In the genomic region with DNA sequence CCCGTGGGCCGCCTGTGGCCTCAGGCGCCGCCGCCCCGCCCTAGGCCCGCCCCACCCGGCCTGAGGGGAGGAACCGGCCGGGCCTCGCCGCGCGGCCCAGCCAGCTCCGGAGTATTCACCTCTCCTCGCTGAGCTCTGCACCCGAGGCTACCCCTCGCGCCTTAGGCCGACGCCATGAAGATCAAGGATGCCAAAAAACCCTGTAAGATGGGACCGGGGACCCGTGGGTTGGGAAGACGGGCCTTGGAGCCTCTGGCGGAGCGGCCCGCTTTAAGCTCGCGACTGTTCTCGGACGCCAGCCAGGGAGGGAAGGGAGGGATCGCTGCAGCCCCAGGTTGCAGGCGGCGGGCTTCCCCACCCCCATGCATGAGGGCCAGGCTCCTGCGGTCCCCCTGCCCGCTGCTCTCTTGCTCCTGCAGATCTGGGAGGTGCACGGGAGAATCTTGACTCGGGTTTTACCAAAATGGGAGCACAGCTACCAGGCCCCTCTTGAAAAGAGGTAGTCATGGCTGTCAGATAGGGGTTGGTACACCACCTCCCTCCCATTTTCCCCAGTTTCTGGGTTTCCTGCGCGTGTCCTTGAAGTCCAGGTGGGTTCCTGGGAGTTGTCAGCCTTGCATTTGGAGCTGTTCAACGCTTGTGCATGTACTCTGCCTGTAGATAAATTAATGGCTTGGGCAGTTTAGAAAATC, we compare ENCODE assay signal across 8 mouse cellular contexts. TPM values are rescaled to one million over a fixed set of nuclear protein-coding genes. Genes with fewer than 3 reads are reported as not detected.
DNase-seq lines count a peak whose midpoint lies in the region; ATAC-seq and TF ChIP-seq lines count a peak whose summit lies in the region.

No protein-coding gene starts in this region.

- DNase-seq in embryo, embryonic 10 days (ENCODE audit: low spot score), result peak; percentile 61
- DNase-seq in embryo, embryonic 9.5 days (ENCODE audit: extremely low spot score), result no peak
- DNase-seq in brain, embryonic 18.5 days (ENCODE audit: low read depth, low spot score), result peak; percentile 46
- DNase-seq in forebrain, embryonic 11.5 days (ENCODE audit: low spot score), result peak; percentile 84
- DNase-seq in layer of hippocampus, adult 2 months (ENCODE audit: low spot score in 2 of 2), result peak; percentile 51 to 52
- peak; percentile 85 for DNase-seq in lung, postnatal 0 days (ENCODE audit: low spot score)
- DNase-seq in right cerebral cortex, postnatal 14 days, result peak; percentile 72

- peak overlapping the region; percentile 89 for H3K27ac ChIP-seq in forebrain, embryonic 11.5 days (ENCODE audit: low read depth, low read length)
- peak overlapping the region; percentile 91 for H3K27ac ChIP-seq in heart, embryonic 15.5 days
- H3K27ac ChIP-seq in layer of hippocampus, adult 2 months, result peak overlapping the region; percentile 97
- H3K27ac ChIP-seq in lung, postnatal 0 days (ENCODE audit: low read length), result peak overlapping the region; percentile 90

- peak overlapping the region; percentile 99 for H3K9ac ChIP-seq in forebrain, embryonic 11.5 days (ENCODE audit: low read length)
- peak overlapping the region; percentile 86 for H3K9ac ChIP-seq in heart, embryonic 15.5 days
- H3K9ac ChIP-seq in lung, postnatal 0 days (replicated peaks; ENCODE audit: low read depth), result peak overlapping the region; percentile 91

- peaks cover 6% of the 10 kb centered on the region for H3K36me3 ChIP-seq in forebrain, embryonic 11.5 days (ENCODE audit: control insufficient read depth, insufficient read depth, low read length)
- no peaks in the 10 kb centered on the region; the same call in 1 of the 2 replicates for H3K36me3 ChIP-seq in heart, embryonic 15.5 days
- H3K36me3 ChIP-seq in lung, postnatal 0 days (ENCODE audit: insufficient read depth, low read length), result no peaks in the 10 kb centered on the region

- H3K9me3 ChIP-seq in forebrain, embryonic 11.5 days (ENCODE audit: control insufficient read depth, low read length), result no peaks in the 10 kb centered on the region
- H3K9me3 ChIP-seq in heart, embryonic 15.5 days (replicated peaks), result no peaks in the 10 kb centered on the region
- H3K9me3 ChIP-seq in lung, postnatal 0 days (ENCODE audit: low read length), result no peaks in the 10 kb centered on the region

- no peaks in the 10 kb centered on the region for H3K27me3 ChIP-seq in forebrain, embryonic 11.5 days (ENCODE audit: control insufficient read depth, insufficient read depth, low read length)
- H3K27me3 ChIP-seq in heart, embryonic 15.5 days, result no peaks in the 10 kb centered on the region
- H3K27me3 ChIP-seq in lung, postnatal 0 days (replicated peaks; ENCODE audit: insufficient read depth, low read length), result no peaks in the 10 kb centered on the region

- WGBS in forebrain, embryonic 11.5 days, result under 1% methylated on average over 37 of the region's 41 CpGs
- WGBS in heart, embryonic 15.5 days, result under 1% methylated on average over 40 of the region's 41 CpGs
- WGBS in lung, postnatal 0 days, result 2% methylated on average over 36 of the region's 41 CpGs

- no peak for TF ChIP-seq EP300 in lung, postnatal 0 days (IDR thresholded peaks at IDR 0.05)

- peaks cover 4% of the 10 kb centered on the region; the same call in 1 of the 2 replicates for H3K4me1 ChIP-seq in forebrain, embryonic 11.5 days (replicated peaks; ENCODE audit: control insufficient read depth, insufficient read depth, low read length)
- H3K4me1 ChIP-seq in heart, embryonic 15.5 days (replicated peaks), result peaks cover 10% of the 10 kb centered on the region
- H3K4me1 ChIP-seq in lung, postnatal 0 days (ENCODE audit: insufficient read depth, low read depth, low read length), result peaks cover 11% of the 10 kb centered on the region

- no peak for TF ChIP-seq CTCF in layer of hippocampus, adult 2 months (conservative IDR thresholded peaks at IDR 0.05)
- no peak for TF ChIP-seq CTCF in lung, postnatal 0 days (IDR thresholded peaks at IDR 0.05)

- ATAC-seq in forebrain, embryonic 11.5 days (replicated peaks; ENCODE audit: low FRiP score), result peak; percentile 88
- ATAC-seq in heart, embryonic 15.5 days (replicated peaks; ENCODE audit: insufficient number of reproducible peaks, insufficient read depth, low FRiP score, low read depth), result peak; percentile 91
- ATAC-seq in lung, postnatal 0 days, result peak; percentile 90

- H3K4me3 ChIP-seq in forebrain, embryonic 11.5 days (ENCODE audit: low read depth, low read length), result peak overlapping the region; percentile 67
- peak overlapping the region; percentile 70 for H3K4me3 ChIP-seq in heart, embryonic 15.5 days
- peak overlapping the region; percentile 95 for H3K4me3 ChIP-seq in layer of hippocampus, adult 2 months
- peak overlapping the region; percentile 84 for H3K4me3 ChIP-seq in lung, postnatal 0 days (ENCODE audit: low read depth, low read length)

- H3K4me2 ChIP-seq in forebrain, embryonic 11.5 days (ENCODE audit: low read depth, low read length, severe bottlenecking), result peak overlapping the region; percentile 88
- H3K4me2 ChIP-seq in heart, embryonic 15.5 days, result peak overlapping the region; percentile 71
- H3K4me2 ChIP-seq in lung, postnatal 0 days (replicated peaks; ENCODE audit: low read depth, low read length), result peak overlapping the region; percentile 80

RNA-seq across cellular contexts. Expression of a gene that starts 0.6 kb away (rescaled TPM):
- 25.5 and 29.2 TPM in 2 replicates for polyA plus RNA-seq in forebrain, embryonic 11.5 days (2014; fragmentation: Nextera tagmentation; extraction: Ambion mirVana)
- polyA plus RNA-seq in heart, embryonic 15.5 days (2015; fragmentation: Nextera tagmentation; extraction: Ambion mirVana), result 8.3 and 9.3 TPM in 2 replicates
- 10 to 100 TPM; 35.6 to 38.0 TPM for total RNA-seq in layer of hippocampus, adult 2 months (2021)
- 12.4 and 14.1 TPM in 2 replicates for polyA plus RNA-seq in lung, postnatal 0 days (2015; fragmentation: Nextera tagmentation; extraction: Ambion mirVana)

RNA-seq across cellular contexts. Expression of a gene that starts 28.8 kb away (rescaled TPM):
- 2.1 and 2.3 TPM in 2 replicates for polyA plus RNA-seq in forebrain, embryonic 11.5 days (2014; fragmentation: Nextera tagmentation; extraction: Ambion mirVana)
- polyA plus RNA-seq in heart, embryonic 15.5 days (2015; fragmentation: Nextera tagmentation; extraction: Ambion mirVana), result 0.18 TPM in 1 of 2 replicates, not detected in the other
- 10 to 100 TPM; 42.9 to 48.9 TPM for total RNA-seq in layer of hippocampus, adult 2 months (2021)
- not detected in 2 replicates for polyA plus RNA-seq in lung, postnatal 0 days (2015; fragmentation: Nextera tagmentation; extraction: Ambion mirVana)
